Mouse (Mus musculus) hindbrain, embryonic 10.5 days (tissue): ENCODE results near the gene Spata32. TPM values are rescaled to one million over a fixed set of nuclear protein-coding genes. Genes with fewer than 3 reads are reported as not detected.
"Not testable (repeated sequence)": the region's sequence is repeated elsewhere in the genome, so short reads cannot be mapped to it uniquely, and the experiment has no call there.

ENCODE experiments used
- DNase-seq: peaks from one replicate; pipeline ENCODE4 v3.0.0-alpha.2; 2017; ENCODE audit warnings: low spot score
- H3K27ac ChIP-seq: fragments of 300-500 bp; sonication (generic); 2 replicates; pipeline ENCODE4 v1.5.1; 2016; ENCODE audit warnings: mild to moderate bottlenecking, moderate library complexity
- H3K27me3 ChIP-seq: fragments of 300-500 bp; sonication (generic); 2 replicates; pipeline ENCODE4 v1.6.1; 2016; ENCODE audit warnings: mild to moderate bottlenecking; ENCODE audit not compliant: poor library complexity, insufficient read depth, severe bottlenecking
- H3K36me3 ChIP-seq: fragments of 300-500 bp; sonication (generic); 2 replicates; pipeline ENCODE4 v1.6.1; 2016; ENCODE audit warnings: mild to moderate bottlenecking, moderate library complexity
- H3K4me1 ChIP-seq: fragments of 300-500 bp; sonication (generic); replicated peaks from 2 replicates; pipeline ENCODE4 v1.6.1; 2016; ENCODE audit warnings: mild to moderate bottlenecking
- H3K4me3 ChIP-seq: fragments of 300-500 bp; sonication (generic); 2 replicates; pipeline ENCODE4 v1.5.1; 2016; ENCODE audit warnings: mild to moderate bottlenecking, moderate library complexity
- H3K9me3 ChIP-seq: fragments of 300-500 bp; sonication (generic); 2 replicates; pipeline ENCODE4 v1.6.1; 2016; ENCODE audit warnings: mild to moderate bottlenecking, moderate library complexity
- WGBS: fragments of 180-500 bp; shearing (Covaris S2); methylation state at CpG from one replicate; pipeline ENCODE4 v1.1.7; 2016; 5-methylcytosine and 5-hydroxymethylcytosine counted together
- polyA plus RNA-seq: library from polyadenylated mRNA; unstranded; fragments of >200 nt; fragmentation: Nextera tagmentation; extraction: Ambion mirVana; gene quantifications from 2 replicates; pipeline ENCODE4 v1.2.1, GENCODE M21; 2016

Gene Spata32
- polyA plus RNA-seq, 1 experiment from 2014 or later: not detected

DNA sequence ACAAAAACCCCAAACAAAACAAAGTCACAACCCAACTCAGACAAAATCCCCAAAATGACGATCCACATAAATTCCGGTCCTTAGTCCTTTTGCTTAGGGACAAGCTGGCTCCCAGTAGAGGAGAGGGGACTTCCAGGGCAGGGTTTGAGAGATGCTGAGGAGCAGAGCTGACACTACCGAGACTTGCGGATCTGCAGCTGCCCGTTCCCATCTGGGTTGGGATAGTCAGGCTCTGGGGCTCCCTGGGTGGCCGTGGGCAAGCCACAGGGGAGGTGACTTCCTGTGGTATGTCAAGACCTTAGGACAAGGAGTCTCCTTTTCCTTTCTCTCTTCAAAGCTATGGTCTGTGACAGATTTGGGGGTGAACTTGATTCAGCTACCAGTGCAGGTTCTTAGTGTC, 18.2 kb upstream of the Spata32 start:
- Histone ChIP-seq H3K9me3 (no peaks in the 10 kb centered on the region), H3K27me3 (no peaks in the 10 kb centered on the region), H3K27ac (no peak overlapping the region), H3K4me3 (no peak overlapping the region), H3K36me3 (peaks cover 60% of the 10 kb centered on the region), H3K4me1 (peaks cover 20% of the 10 kb centered on the region)
- WGBS: 80% methylated on average over 6 of the region's 6 CpGs
- no peak for DNase-seq

DNA sequence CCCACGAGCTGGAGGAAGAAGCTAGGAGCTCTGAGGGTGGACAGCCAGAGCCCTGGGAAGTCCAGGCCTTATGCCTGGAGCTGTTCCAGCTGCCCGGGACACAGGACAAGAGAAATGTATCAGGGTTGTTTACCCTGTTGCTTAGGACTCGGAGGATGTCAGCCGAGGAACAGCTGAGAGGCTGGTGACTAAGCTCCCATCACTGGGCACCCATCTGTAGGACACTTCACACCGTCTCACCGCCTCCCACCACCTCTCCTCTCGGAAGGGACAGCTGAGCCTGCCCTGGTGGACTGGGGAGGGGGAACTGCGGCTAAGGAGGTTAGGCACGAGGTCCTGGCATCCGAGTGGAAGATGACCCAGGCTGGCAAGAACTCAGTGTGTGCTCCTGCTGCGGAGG, 17.5 kb upstream of the Spata32 start:
- peaks cover 13% of the 10 kb centered on the region for H3K4me1 ChIP-seq
- H3K27ac ChIP-seq: peak overlapping the region; percentile 9; the same call in 1 of the 2 replicates
- no peaks in the 10 kb centered on the region for H3K27me3 ChIP-seq
- no peak for DNase-seq
- no peaks in the 10 kb centered on the region for H3K9me3 ChIP-seq
- WGBS: 78% methylated on average over 11 of the region's 11 CpGs
- peaks cover 57% of the 10 kb centered on the region for H3K36me3 ChIP-seq
- no peak overlapping the region for H3K4me3 ChIP-seq

DNA sequence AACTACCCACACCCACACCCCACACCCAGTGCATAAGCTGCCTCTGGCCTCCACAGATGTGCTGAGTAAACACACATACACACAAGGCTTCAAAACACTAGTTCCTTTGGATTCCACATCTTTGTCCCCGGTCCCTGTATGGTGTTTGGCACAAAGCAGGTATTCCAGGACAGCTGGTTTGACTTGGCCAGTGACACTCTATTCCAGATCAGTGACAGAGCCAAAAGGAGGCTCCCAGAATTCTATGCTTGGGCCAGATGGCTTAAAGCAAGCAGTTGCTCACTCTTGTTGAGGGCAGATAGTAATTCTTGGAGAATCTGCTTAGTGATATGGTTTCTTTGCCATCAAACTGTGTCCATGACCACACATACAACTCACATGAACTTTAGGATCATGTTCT, 16.2 kb upstream of the Spata32 start:
- peaks cover 57% of the 10 kb centered on the region for H3K36me3 ChIP-seq
- H3K27ac ChIP-seq: no peak overlapping the region
- H3K4me3 ChIP-seq: no peak overlapping the region
- H3K4me1 ChIP-seq: peaks cover 9% of the 10 kb centered on the region
- DNase-seq: no peak
- H3K9me3 ChIP-seq: 0 out of 2 replicates have a peak, but pooled peaks cover 1% of the 10 kb centered on the region
- WGBS: 77% methylated on average over 1 of the region's 1 CpGs
- H3K27me3 ChIP-seq: no peaks in the 10 kb centered on the region

DNA sequence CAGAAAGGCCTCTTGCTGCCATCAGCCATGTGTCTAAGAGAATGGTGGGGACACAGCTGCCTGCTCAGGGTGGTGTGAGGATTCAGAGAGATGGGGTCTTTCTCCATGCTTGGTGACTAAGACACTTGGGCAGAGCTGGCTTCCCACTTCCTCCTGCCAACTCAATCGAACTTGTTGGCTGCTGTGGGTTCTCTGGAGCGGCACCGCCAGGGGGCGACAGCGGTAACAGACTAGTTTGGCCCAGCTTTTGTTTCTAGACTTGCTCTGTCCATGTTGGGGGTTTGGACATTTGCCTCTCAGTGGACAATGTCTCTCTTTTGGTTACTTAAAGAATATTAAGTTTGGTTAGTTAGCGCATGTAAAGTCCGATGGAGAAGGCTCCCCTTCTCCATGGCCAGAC, 14.7 kb upstream of the Spata32 start:
- H3K27me3 ChIP-seq: no peaks in the 10 kb centered on the region
- 0 out of 2 replicates have a peak overlapping the region, but pooled peaks have one; percentile 45 for H3K27ac ChIP-seq
- peak; percentile 78 for DNase-seq
- H3K9me3 ChIP-seq: 0 out of 2 replicates have a peak, but pooled peaks cover 3% of the 10 kb centered on the region
- H3K4me3 ChIP-seq: no peak overlapping the region
- H3K4me1 ChIP-seq: peaks cover 9% of the 10 kb centered on the region
- peaks cover 54% of the 10 kb centered on the region for H3K36me3 ChIP-seq
- 32% methylated on average over 7 of the region's 7 CpGs for WGBS

DNA sequence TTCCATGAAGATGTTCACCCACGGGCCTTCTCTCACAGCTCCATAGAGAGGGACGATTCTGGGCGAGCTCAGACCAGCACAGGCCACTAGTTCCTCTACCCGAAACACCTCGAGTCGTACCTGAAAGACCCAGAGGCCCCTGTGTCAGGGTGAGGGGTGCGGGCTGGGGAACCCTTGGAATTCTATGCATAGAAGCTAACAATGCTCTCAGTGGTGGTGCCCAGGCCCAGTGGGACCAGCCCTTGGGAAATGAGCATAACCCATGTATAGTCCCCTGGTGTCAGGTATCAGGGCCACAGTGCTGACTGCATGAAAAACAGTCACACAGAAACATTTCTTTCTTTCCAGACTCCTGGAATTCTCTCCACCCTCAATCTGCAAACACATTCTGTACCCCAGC, 13.1 kb upstream of the Spata32 start:
- H3K4me1 ChIP-seq: peaks cover 9% of the 10 kb centered on the region
- 88% methylated on average over 7 of the region's 7 CpGs for WGBS
- peaks cover 51% of the 10 kb centered on the region for H3K36me3 ChIP-seq
- no peaks in the 10 kb centered on the region for H3K27me3 ChIP-seq
- DNase-seq: no peak
- H3K27ac ChIP-seq: no peak overlapping the region
- no peak overlapping the region for H3K4me3 ChIP-seq
- 0 out of 2 replicates have a peak, but pooled peaks cover 3% of the 10 kb centered on the region for H3K9me3 ChIP-seq

DNA sequence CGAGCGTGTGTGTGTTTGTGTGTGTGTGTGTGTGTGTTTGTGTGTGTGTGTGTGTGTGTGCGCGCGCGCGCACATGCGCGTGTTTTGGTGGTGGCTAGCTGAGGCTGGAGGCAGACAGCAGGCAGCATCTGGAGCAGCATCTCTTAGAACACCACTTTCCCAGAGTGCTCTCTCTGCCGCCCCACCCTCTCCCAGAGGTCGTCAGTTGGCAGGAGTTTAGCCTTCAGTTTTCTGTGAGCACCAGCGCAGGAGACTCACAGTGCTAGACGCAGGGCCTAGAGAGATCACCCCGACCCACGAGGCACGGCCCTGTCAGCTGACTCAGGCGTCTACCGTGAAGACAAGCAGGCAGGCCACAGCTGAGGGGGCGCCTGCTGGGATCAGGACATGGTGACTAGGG, 12.4 kb upstream of the Spata32 start:
- Histone ChIP-seq H3K27ac (no peak overlapping the region), H3K36me3 (peaks cover 53% of the 10 kb centered on the region)
- 89% methylated on average over 19 of the region's 19 CpGs for WGBS

DNA sequence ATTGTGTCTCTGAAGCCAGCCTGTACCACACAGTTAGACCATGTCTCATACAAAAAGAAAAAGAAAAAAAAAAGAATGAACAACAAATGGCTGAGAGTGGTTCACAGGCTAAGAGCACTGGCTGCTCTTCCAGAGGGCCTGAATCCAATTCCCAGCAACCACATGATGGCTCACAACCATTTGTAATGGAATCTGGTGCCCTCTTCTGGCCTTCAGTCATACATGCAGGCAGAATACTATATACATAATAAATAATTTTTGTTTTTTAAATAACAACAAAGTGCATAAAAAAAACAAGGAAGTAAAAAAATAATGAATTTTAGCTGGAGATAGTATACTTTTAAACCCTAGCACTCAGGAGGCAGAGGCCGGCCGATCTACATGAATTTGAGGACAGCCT, 11.4 kb upstream of the Spata32 start:
- Histone ChIP-seq H3K4me1 (peaks cover 9% of the 10 kb centered on the region), H3K4me3 (no peak overlapping the region), H3K36me3 (peaks cover 62% of the 10 kb centered on the region), H3K9me3 (0 out of 2 replicates have a peak, but pooled peaks cover 3% of the 10 kb centered on the region), H3K27ac (no peak overlapping the region), H3K27me3 (no peaks in the 10 kb centered on the region)
- 93% methylated on average over 2 of the region's 2 CpGs for WGBS
- no peak for DNase-seq

More for the DNA sequence above, 12.4 kb upstream of the Spata32 start:
- no peak overlapping the region for H3K4me3 ChIP-seq
- DNase-seq: no peak
- no peaks in the 10 kb centered on the region for H3K27me3 ChIP-seq
- 0 out of 2 replicates have a peak, but pooled peaks cover 3% of the 10 kb centered on the region for H3K9me3 ChIP-seq
- peaks cover 9% of the 10 kb centered on the region for H3K4me1 ChIP-seq

DNA sequence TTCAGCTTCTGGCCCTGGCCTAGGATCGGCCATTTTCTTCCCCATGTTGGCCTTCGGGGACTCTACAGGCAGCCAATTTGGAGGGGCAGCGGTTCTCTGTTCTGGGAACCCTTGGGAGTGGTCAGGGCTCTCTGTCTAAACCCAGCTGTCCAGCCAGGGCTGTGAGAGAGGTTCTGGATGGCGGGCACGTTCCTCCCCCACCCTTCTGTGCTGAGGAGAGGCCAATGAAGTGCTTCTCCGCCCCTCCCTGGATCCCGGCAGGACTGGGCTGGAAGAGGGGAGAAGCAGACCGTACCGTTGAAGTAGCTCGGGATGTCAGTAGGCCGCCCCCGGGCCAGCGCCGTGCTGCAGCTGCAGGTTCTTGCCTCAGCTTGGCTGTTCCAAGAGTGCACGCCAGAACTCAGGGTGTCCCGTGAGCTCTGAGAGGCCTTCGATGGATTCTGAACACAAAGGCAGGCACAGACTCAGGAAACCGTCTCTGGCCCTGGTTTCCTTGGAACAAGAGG, 5.8 kb upstream of the Spata32 start:
- H3K36me3 ChIP-seq: peaks cover 82% of the 10 kb centered on the region
- WGBS: 62% methylated on average over 18 of the region's 18 CpGs

DNA sequence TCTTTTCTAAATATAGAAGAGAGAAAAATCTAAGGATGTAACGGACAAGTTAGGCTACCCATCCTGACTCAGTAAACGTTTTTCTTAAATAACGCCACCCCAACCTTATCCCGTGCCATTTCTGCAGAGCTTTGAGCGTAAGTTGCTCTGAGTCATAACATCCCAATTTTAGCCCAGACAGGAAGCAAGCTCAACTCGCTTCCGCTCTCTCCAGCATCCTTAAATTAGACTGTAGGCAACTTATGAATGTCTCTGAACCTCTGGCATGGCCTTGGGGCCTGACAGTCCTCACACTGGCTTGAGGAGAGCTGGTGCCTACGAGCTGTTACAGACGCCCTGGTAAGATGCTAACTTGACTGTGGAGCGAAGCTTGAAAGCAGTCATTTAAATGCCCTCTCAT, 5.2 kb upstream of the Spata32 start:
- Histone ChIP-seq H3K4me1 (peaks cover 5% of the 10 kb centered on the region), H3K27ac (no peak overlapping the region), H3K27me3 (peaks cover 19% of the 10 kb centered on the region), H3K36me3 (peaks cover 76% of the 10 kb centered on the region), H3K9me3 (no peaks in the 10 kb centered on the region), H3K4me3 (no peak overlapping the region)
- 91% methylated on average over 10 of the region's 10 CpGs for WGBS
- DNase-seq: no peak

More for the DNA sequence above, 5.8 kb upstream of the Spata32 start:
- DNase-seq: no peak
- 0 out of 2 replicates have a peak, but pooled peaks cover 3% of the 10 kb centered on the region for H3K4me1 ChIP-seq
- peaks cover 13% of the 10 kb centered on the region for H3K27me3 ChIP-seq
- no peaks in the 10 kb centered on the region for H3K9me3 ChIP-seq
- no peak overlapping the region for H3K4me3 ChIP-seq
- H3K27ac ChIP-seq: peak overlapping the region; percentile 65

DNA sequence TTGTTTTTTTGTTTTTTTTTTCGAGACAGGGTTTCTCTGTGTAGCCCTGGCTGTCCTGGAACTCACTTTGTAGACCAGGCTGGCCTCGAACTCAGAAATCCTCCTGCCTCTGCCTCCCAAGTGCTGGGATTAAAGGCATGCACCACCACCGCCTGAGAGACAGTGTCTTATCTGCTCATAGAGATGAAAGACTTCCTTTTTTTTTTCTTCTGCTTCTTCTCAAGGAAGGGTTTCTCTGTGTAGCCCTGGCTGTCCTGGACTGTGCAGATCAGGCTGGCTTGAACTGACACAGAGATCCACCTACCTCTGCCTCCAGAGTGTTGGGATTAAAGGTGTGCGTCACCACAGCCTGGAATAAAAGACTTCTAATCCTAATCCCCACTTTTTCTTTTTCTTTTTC, 4.5 kb upstream of the Spata32 start:
- H3K27ac ChIP-seq, DNase-seq, H3K9me3 ChIP-seq, H3K4me3 ChIP-seq: not testable (repeated sequence)
- WGBS: 83% methylated on average over 4 of the region's 4 CpGs
- Histone ChIP-seq H3K36me3 (peaks cover 74% of the 10 kb centered on the region), H3K4me1 (peaks cover 13% of the 10 kb centered on the region), H3K27me3 (peaks cover 25% of the 10 kb centered on the region)

DNA sequence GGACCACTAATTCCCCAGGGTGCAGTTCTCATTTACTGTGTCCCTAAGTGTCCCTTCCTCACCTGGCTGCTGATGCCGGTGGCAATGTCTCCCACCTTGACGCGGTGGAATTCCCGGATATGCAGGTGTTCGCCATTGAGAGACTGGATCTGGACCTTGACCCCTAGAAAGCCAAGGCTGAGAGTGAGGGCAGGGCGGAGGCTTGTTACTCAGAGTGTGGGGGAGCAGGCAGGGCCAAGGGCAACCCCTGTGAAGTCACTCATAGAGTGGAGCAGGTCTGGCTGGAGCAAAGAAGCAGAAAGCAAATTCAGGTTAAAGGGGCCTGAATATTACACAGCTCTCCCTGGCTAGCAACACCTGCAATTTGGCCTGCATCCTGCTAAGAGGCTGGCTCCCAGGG, 3.2 kb upstream of the Spata32 start:
- WGBS: 91% methylated on average over 6 of the region's 6 CpGs
- DNase-seq: no peak
- H3K36me3 ChIP-seq: peaks cover 62% of the 10 kb centered on the region

DNA sequence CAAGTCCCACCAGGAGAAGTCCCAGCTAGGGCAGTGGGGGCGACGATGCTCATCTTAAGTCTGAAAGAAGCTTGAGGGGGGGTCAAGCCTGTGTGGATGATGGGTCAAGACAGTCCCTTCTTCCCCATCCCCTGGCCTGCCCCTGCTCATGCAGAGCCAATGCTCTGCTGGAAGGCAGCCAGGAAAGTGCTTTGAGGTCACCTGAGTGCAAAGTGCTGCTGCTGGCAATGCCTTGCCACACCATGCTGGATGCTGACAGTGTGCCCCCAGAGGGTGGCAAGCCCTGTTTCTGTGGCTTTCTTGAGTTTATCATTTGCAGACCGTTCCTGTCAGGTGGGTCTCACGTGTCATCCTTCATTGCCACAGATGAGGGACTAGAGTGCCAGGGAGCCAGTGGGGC, 1.8 kb upstream of the Spata32 start:
- Histone ChIP-seq H3K4me3 (no peak overlapping the region), H3K27ac (no peak overlapping the region), H3K27me3 (peaks cover 37% of the 10 kb centered on the region), H3K36me3 (peaks cover 49% of the 10 kb centered on the region), H3K4me1 (peaks cover 16% of the 10 kb centered on the region), H3K9me3 (no peaks in the 10 kb centered on the region)
- no peak for DNase-seq
- 84% methylated on average over 4 of the region's 4 CpGs for WGBS

More for the DNA sequence above, 3.2 kb upstream of the Spata32 start:
- no peak overlapping the region for H3K4me3 ChIP-seq
- H3K4me1 ChIP-seq: peaks cover 16% of the 10 kb centered on the region
- no peak overlapping the region for H3K27ac ChIP-seq
- H3K27me3 ChIP-seq: peaks cover 35% of the 10 kb centered on the region
- no peaks in the 10 kb centered on the region for H3K9me3 ChIP-seq

DNA sequence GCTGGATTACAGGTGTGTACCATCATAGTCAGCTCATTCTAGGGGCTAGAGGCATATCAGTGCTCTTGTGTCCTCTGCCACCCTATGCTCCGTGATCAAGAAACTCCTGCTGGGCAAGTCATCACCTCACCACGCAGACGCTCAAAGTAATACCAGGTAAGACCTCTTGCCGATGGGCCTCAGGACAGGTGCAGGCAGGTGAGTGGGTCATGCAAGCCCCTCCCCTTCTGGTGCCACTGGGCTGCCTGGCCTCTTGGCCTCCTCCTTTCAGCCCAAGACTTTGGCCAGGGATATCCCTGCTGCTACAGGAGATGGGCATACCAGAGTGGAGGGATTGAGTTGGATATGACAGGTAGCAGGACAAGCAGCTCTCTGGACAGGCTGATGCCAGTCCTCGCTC, 1.0 kb upstream of the Spata32 start:
- Histone ChIP-seq H3K4me3 (no peak overlapping the region), H3K36me3 (peaks cover 41% of the 10 kb centered on the region), H3K27me3 (peaks cover 37% of the 10 kb centered on the region), H3K9me3 (no peaks in the 10 kb centered on the region), H3K4me1 (peaks cover 13% of the 10 kb centered on the region), H3K27ac (no peak overlapping the region)
- DNase-seq: no peak
- 91% methylated on average over 5 of the region's 5 CpGs for WGBS

DNA sequence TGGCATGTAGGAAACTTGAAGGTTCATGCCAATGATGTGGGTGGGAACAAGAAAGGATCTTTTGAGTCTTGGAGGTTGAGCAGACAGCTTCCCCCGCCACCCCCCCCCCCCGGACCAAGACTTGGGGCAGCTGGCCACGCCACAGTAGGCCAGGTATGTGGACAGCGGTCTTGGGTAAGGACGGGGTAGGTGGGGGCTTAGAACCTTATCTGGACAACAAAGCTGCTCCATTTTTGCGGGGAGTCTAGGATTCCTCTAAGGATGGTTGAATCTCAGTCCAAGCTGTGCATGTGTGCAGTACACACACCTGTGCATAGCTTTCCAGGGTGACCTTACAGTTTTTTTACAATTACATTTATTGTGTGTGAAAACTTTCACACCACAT, 277 bp upstream of the Spata32 start:
- peaks cover 3% of the 10 kb centered on the region for H3K9me3 ChIP-seq
- no peak for DNase-seq
- H3K4me3 ChIP-seq: peak overlapping the region; percentile 65
- peaks cover 34% of the 10 kb centered on the region for H3K36me3 ChIP-seq
- WGBS: 28% methylated on average over 6 of the region's 6 CpGs
- H3K4me1 ChIP-seq: peaks cover 12% of the 10 kb centered on the region
- peaks cover 37% of the 10 kb centered on the region for H3K27me3 ChIP-seq
- peak overlapping the region; percentile 83 for H3K27ac ChIP-seq
